Mouse (Mus musculus) effector memory CD4-positive, alpha-beta T cell, adult 7 months (primary cell): ENCODE data around the gene Hip1r. TPM values are rescaled to one million over a fixed set of nuclear protein-coding genes. Genes with fewer than 3 reads are reported as not detected.

Experiments used
- polyA plus RNA-seq: library from polyadenylated mRNA; unstranded; fragments of 100-300 nt; shearing (Covaris generic); gene quantifications from one replicate; pipeline ENCODE4 v1.2.1, GENCODE M21; 2017

Hip1r gene
- 102 TPM for polyA plus RNA-seq

GRCm38 (mm10) chr5:123973299-123974178 is at the start of gene Hip1r:
TSS of gene Hip1r (plus strand) at chr5:123973628.

GRCm38 (mm10) chr5:123927118-123927517 is 46.3 kb upstream of the Hip1r start, which contains the start of gene Gm43518:
TSS of gene Gm43518 (plus strand) at chr5:123927418.

GRCm38 (mm10) chr5:123930508-123930989 is 42.9 kb upstream of the Hip1r start, which contains the start of gene Ccdc62:
TSS of gene Ccdc62 (plus strand) at chr5:123930679.

GRCm38 (mm10) chr5:124032001-124032508 is 58.6 kb downstream of the Hip1r start, which contains the start of gene Vps37b:
TSS of gene Vps37b (minus strand) at chr5:124032270.

Other genes starting within 250 kb of the Hip1r start
- 290 TPM for gene Rsrc2, start 224.2 kb upstream of the Hip1r start, polyA plus RNA-seq
- 4.0 TPM for gene Kntc1, start 223.9 kb upstream of the Hip1r start, polyA plus RNA-seq
- 0.26 TPM for gene Hcar2, start 108.1 kb upstream of the Hip1r start, polyA plus RNA-seq
- not detected for gene Hcar1, start 93.6 kb upstream of the Hip1r start, polyA plus RNA-seq
- gene Denr, start 66.5 kb upstream of the Hip1r start, polyA plus RNA-seq = 64.7 TPM
- 3.1 TPM for gene Gm43518, start 46.2 kb upstream of the Hip1r start, polyA plus RNA-seq
- gene Ccdc62, start 42.9 kb upstream of the Hip1r start, polyA plus RNA-seq = 3.6 TPM
- gene Vps37b, start 58.6 kb downstream of the Hip1r start, polyA plus RNA-seq = 3,656 TPM
- 92.3 TPM for gene Abcb9, start 122.2 kb downstream of the Hip1r start, polyA plus RNA-seq
- 40.9 TPM for gene Ogfod2, start 138.7 kb downstream of the Hip1r start, polyA plus RNA-seq
- 46.0 TPM for gene Arl6ip4, start 142.5 kb downstream of the Hip1r start, polyA plus RNA-seq